Mouse (Mus musculus) E14TG2a.4 (cell line): Measurements from ENCODE around the gene Aldh1l1.

ENCODE experiments used
- CTCF ChIP-seq: conservative IDR thresholded peaks from 2 replicates; pipeline ENCODE4 v1.5.1; 2014; ENCODE audit warnings: low read length
- NANOG ChIP-seq: IDR thresholded peaks from 2 replicates; pipeline ENCODE4 v1.6.1; 2014; ENCODE audit warnings: borderline replicate concordance, low read length, mixed read lengths
- POU5F1 ChIP-seq: IDR thresholded peaks from 2 replicates; pipeline ENCODE4 v1.6.1; 2014; ENCODE audit warnings: low read length, borderline replicate concordance

- no peak for TF ChIP-seq CTCF
- TF ChIP-seq NANOG, result no peak
- TF ChIP-seq POU5F1, result no peak
Observed at GRCm38 (mm10) chr6:90594972-90595371, 108.7 kb downstream of the Aldh1l1 start.
